Comparison of ENCODE assay signal across 1 mouse cellular context in the genomic region with DNA sequence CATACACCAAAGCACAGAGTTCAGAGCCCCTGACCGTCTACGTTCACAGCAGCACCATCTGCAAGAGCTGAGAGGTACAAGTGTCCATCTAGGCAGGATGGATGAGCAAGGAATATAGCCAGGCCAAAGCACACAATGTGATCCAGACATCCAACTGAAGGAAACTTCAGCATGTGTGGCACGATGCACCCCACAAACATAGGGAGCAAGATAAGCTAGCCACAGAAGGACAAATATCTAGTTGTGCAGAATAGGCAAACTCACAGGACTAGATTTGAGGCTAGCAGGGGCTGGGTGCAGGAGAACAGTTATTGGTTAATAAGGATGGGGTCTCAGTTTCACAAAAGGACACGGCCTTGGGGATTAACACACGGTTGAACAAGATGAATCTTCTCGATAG.
TF ChIP-seq lines count a peak whose summit lies in the region.

No protein-coding gene starts in this region.

TF ChIP-seq in MEL, 35 proteins besides CTCF, POLR2A, EP300 and RAD21:
- TF ChIP-seq ZMIZ1 (IDR thresholded peaks at IDR 0.05; ENCODE audit: low read depth, low read length): no peak; the same call in 1 of the 2 replicates
- no peak for TF ChIP-seq TCF12 (IDR thresholded peaks at IDR 0.05; ENCODE audit: low read depth, low read length)
- TF ChIP-seq USF2 (IDR thresholded peaks at IDR 0.05; ENCODE audit: borderline replicate concordance in 1 of 2, insufficient read depth in 1 of 2, low read depth in 1 of 2, low read length in 2 of 2): no peak
- TF ChIP-seq ZKSCAN1 (IDR thresholded peaks at IDR 0.05; ENCODE audit: low read depth, low read length): no peak
- peak; percentile 48 for TF ChIP-seq RCOR1 (IDR thresholded peaks at IDR 0.05; ENCODE audit: low read depth, low read length)
- no peak for TF ChIP-seq ZNF384 (IDR thresholded peaks at IDR 0.05; ENCODE audit: low read depth, low read length)
- TF ChIP-seq JUND (IDR thresholded peaks at IDR 0.05; ENCODE audit: low read depth, low read length): no peak
- TF ChIP-seq GATA1 (IDR thresholded peaks at IDR 0.05; ENCODE audit: low read depth, low read length): peak; percentile 51
- TF ChIP-seq MAFK (IDR thresholded peaks at IDR 0.05; ENCODE audit: borderline replicate concordance, low read depth, low read length): no peak
- TF ChIP-seq SIN3A (IDR thresholded peaks at IDR 0.05; ENCODE audit: low read length): no peak; the same call in 1 of the 2 replicates
- no peak for TF ChIP-seq MEF2A (IDR thresholded peaks at IDR 0.05; ENCODE audit: extremely low read depth, insufficient replicate concordance, low read depth, low read length, poor library complexity, severe bottlenecking)
- no peak for TF ChIP-seq ZC3H11A (IDR thresholded peaks at IDR 0.05; ENCODE audit: low read depth, low read length)
- no peak for TF ChIP-seq USF1 (IDR thresholded peaks at IDR 0.05; ENCODE audit: low read depth, low read length)
- TF ChIP-seq CHD2 (IDR thresholded peaks at IDR 0.05; ENCODE audit: low read length): no peak
- TF ChIP-seq GABPA (IDR thresholded peaks at IDR 0.05; ENCODE audit: low read depth, low read length): no peak
- TF ChIP-seq ETS1 (IDR thresholded peaks at IDR 0.05; ENCODE audit: low read depth, low read length): 0 out of 2 replicates have a peak, but pooled peaks have one; percentile 19
- TF ChIP-seq TAL1 (IDR thresholded peaks at IDR 0.05; ENCODE audit: low read length): no peak
- TF ChIP-seq CHD1 (IDR thresholded peaks at IDR 0.05; ENCODE audit: low read depth, low read length): no peak; the same call in 1 of the 2 replicates
- TF ChIP-seq NELFE (IDR thresholded peaks at IDR 0.05; ENCODE audit: low read depth, low read length): no peak
- TF ChIP-seq MXI1 (IDR thresholded peaks at IDR 0.05; ENCODE audit: low read depth, low read length): no peak; the same call in 1 of the 2 replicates
- no peak for TF ChIP-seq MYC (IDR thresholded peaks at IDR 0.05; ENCODE audit: low read depth, low read length)
- TF ChIP-seq E2F4 (IDR thresholded peaks at IDR 0.05; ENCODE audit: borderline replicate concordance, low read depth, low read length): no peak
- TF ChIP-seq UBTF (IDR thresholded peaks at IDR 0.05; ENCODE audit: borderline replicate concordance, insufficient read depth, low read depth, low read length): no peak
- TF ChIP-seq MAX (IDR thresholded peaks at IDR 0.05; ENCODE audit: low read length): 0 out of 2 replicates have a peak, but pooled peaks have one; percentile 5
